In genomic region chr2:128967661-128968441, GRCm38 (mm10) we compare ENCODE assay signal across 8 mouse cellular contexts. TPM values are rescaled to one million over a fixed set of nuclear protein-coding genes. Genes with fewer than 3 reads are reported as not detected.
DNase-seq lines count a peak whose midpoint lies in the region; ATAC-seq and TF ChIP-seq lines count a peak whose summit lies in the region.

Gene Gm10762, minus strand, starts transcription at chr2:128967725.

- peak; percentile 79 for DNase-seq in B cell, adult 2 months
- DNase-seq in kidney, postnatal 0 days (ENCODE audit: low spot score): peak; percentile 87
- DNase-seq in liver, embryonic 13.5 days: peak; percentile 74
- peak; percentile 72 to 73 for DNase-seq in natural killer cell, adult 2 months (ENCODE audit: low spot score in 2 of 2)

- peak within 1 kb of the TSS; percentile 94 for H3K27ac ChIP-seq in bone marrow macrophage, adult 2 months (ENCODE audit: insufficient read depth, low read depth, low read length)
- H3K27ac ChIP-seq in heart, embryonic 12.5 days (ENCODE audit: poor library complexity, severe bottlenecking): peak within 1 kb of the TSS; percentile 100
- peak within 1 kb of the TSS; percentile 99 for H3K27ac ChIP-seq in kidney, postnatal 0 days
- peak within 1 kb of the TSS; percentile 99 for H3K27ac ChIP-seq in liver, embryonic 13.5 days
- peak within 1 kb of the TSS; percentile 100 for H3K27ac ChIP-seq in stomach, embryonic 14.5 days (ENCODE audit: low read length)

- no peak for TF ChIP-seq CTCF in bone marrow macrophage, adult 2 months (IDR thresholded peaks at IDR 0.05; ENCODE audit: low read depth, low read length)
- TF ChIP-seq CTCF in kidney, postnatal 0 days (IDR thresholded peaks at IDR 0.05; ENCODE audit: low read depth): no peak

- peak within 1 kb of the TSS; percentile 59 for H3K4me2 ChIP-seq in heart, embryonic 12.5 days
- H3K4me2 ChIP-seq in kidney, postnatal 0 days (ENCODE audit: low read length): peak within 1 kb of the TSS; percentile 50
- peak within 1 kb of the TSS; percentile 80 for H3K4me2 ChIP-seq in liver, embryonic 13.5 days
- peak within 1 kb of the TSS; percentile 47 for H3K4me2 ChIP-seq in stomach, embryonic 14.5 days (replicated peaks; ENCODE audit: low read depth, low read length)

- peak within 1 kb of the TSS; percentile 87 for H3K4me3 ChIP-seq in bone marrow macrophage, adult 2 months (ENCODE audit: insufficient read depth, low read length)
- H3K4me3 ChIP-seq in heart, embryonic 12.5 days: peak within 1 kb of the TSS; percentile 65
- peak within 1 kb of the TSS; percentile 70 for H3K4me3 ChIP-seq in kidney, postnatal 0 days (replicated peaks; ENCODE audit: low read depth, low read length)
- H3K4me3 ChIP-seq in liver, embryonic 13.5 days (replicated peaks): peak within 1 kb of the TSS; percentile 94
- H3K4me3 ChIP-seq in stomach, embryonic 14.5 days (ENCODE audit: low read depth, low read length): peak within 1 kb of the TSS; percentile 90

- ATAC-seq in erythroblast, adult 5-6 weeks (replicated peaks; ENCODE audit: low FRiP score, poor library complexity, severe bottlenecking): peak; percentile 54
- ATAC-seq in heart, embryonic 12.5 days (ENCODE audit: insufficient number of reproducible peaks, low FRiP score): peak; percentile 92
- ATAC-seq in kidney, postnatal 0 days (replicated peaks; ENCODE audit: low FRiP score, low read depth): peak; percentile 86
- ATAC-seq in liver, embryonic 13.5 days (ENCODE audit: low read depth): peak; percentile 78
- ATAC-seq in stomach, embryonic 14.5 days (ENCODE audit: insufficient number of reproducible peaks, insufficient read depth, low FRiP score, low read depth): peak; percentile 84

- no peaks in the 10 kb centered on the region for H3K36me3 ChIP-seq in heart, embryonic 12.5 days
- H3K36me3 ChIP-seq in kidney, postnatal 0 days (ENCODE audit: insufficient read depth, low read length): no peaks in the 10 kb centered on the region
- H3K36me3 ChIP-seq in liver, embryonic 13.5 days: no peaks in the 10 kb centered on the region
- no peaks in the 10 kb centered on the region for H3K36me3 ChIP-seq in stomach, embryonic 14.5 days (ENCODE audit: control insufficient read depth, insufficient read depth, low read length)

- peak within 1 kb of the TSS; percentile 94 for H3K9ac ChIP-seq in heart, embryonic 12.5 days
- H3K9ac ChIP-seq in kidney, postnatal 0 days (ENCODE audit: low read depth, low read length): peak within 1 kb of the TSS; percentile 94
- H3K9ac ChIP-seq in liver, embryonic 13.5 days: peak within 1 kb of the TSS; percentile 99
- peak within 1 kb of the TSS; percentile 100 for H3K9ac ChIP-seq in stomach, embryonic 14.5 days (replicated peaks; ENCODE audit: low read depth, low read length)

- TF ChIP-seq POLR2A in bone marrow macrophage, adult 2 months (IDR thresholded peaks at IDR 0.05; ENCODE audit: borderline replicate concordance, low read depth, low read length): no peak

- 2% methylated on average over 80 of the region's 80 CpGs for WGBS in heart, embryonic 12.5 days
- under 1% methylated on average over 79 of the region's 80 CpGs for WGBS in kidney, postnatal 0 days
- WGBS in liver, embryonic 13.5 days (ENCODE audit: insufficient replicate concordance): under 1% methylated on average over 60 of the region's 80 CpGs
- 1% methylated on average over 80 of the region's 80 CpGs for WGBS in stomach, embryonic 14.5 days

- H3K4me1 ChIP-seq in bone marrow macrophage, adult 2 months (ENCODE audit: control insufficient read depth, insufficient read depth, low read length): peaks cover 17% of the 10 kb centered on the region
- H3K4me1 ChIP-seq in heart, embryonic 12.5 days (replicated peaks): 0 out of 2 replicates have a peak, but pooled peaks cover 7% of the 10 kb centered on the region
- H3K4me1 ChIP-seq in kidney, postnatal 0 days (replicated peaks; ENCODE audit: insufficient read depth, low read length): peaks cover 8% of the 10 kb centered on the region; the same call in 1 of the 2 replicates
- peaks cover 14% of the 10 kb centered on the region for H3K4me1 ChIP-seq in liver, embryonic 13.5 days (replicated peaks)
- H3K4me1 ChIP-seq in stomach, embryonic 14.5 days (ENCODE audit: control insufficient read depth, insufficient read depth, low read length): peaks cover 7% of the 10 kb centered on the region; the same call in 1 of the 2 replicates

- H3K9me3 ChIP-seq in heart, embryonic 12.5 days (replicated peaks): no peaks in the 10 kb centered on the region
- H3K9me3 ChIP-seq in kidney, postnatal 0 days (replicated peaks; ENCODE audit: low read length): no peaks in the 10 kb centered on the region
- H3K9me3 ChIP-seq in liver, embryonic 13.5 days (replicated peaks): no peaks in the 10 kb centered on the region
- no peaks in the 10 kb centered on the region for H3K9me3 ChIP-seq in stomach, embryonic 14.5 days (ENCODE audit: control insufficient read depth, low read depth, low read length)

- H3K27me3 ChIP-seq in heart, embryonic 12.5 days (replicated peaks): no peaks in the 10 kb centered on the region
- H3K27me3 ChIP-seq in kidney, postnatal 0 days (ENCODE audit: insufficient read depth, low read length): no peaks in the 10 kb centered on the region
- no peaks in the 10 kb centered on the region for H3K27me3 ChIP-seq in liver, embryonic 13.5 days
- H3K27me3 ChIP-seq in stomach, embryonic 14.5 days (ENCODE audit: control insufficient read depth, insufficient read depth, low read length): no peaks in the 10 kb centered on the region

RNA-seq across cellular contexts. Expression of gene Gm10762, which starts in this region (rescaled TPM):
- polyA plus RNA-seq in bone marrow macrophage, adult 2 months (2012; ENCODE audit: insufficient read depth, insufficient read length, missing spikeins): 1.2 and 1.6 TPM in 2 replicates
- total RNA-seq in erythroblast, adult 5-6 weeks (2015; ENCODE audit: low replicate concordance): 1.5 TPM in 1 of 2 replicates, not detected in the other
- 1.4 TPM in 1 of 2 replicates, not detected in the other for total RNA-seq in erythroblast, adult 5-6 weeks (2017; ENCODE audit: low replicate concordance)
- 13.5 and 15.6 TPM in 2 replicates for polyA plus RNA-seq in heart, embryonic 12.5 days (2016; fragmentation: Nextera tagmentation; extraction: Ambion mirVana)
- polyA plus RNA-seq in kidney, postnatal 0 days (2015; fragmentation: Nextera tagmentation; extraction: Ambion mirVana): 19.8 and 26.5 TPM in 2 replicates
- 3.7 and 3.8 TPM in 2 replicates for polyA plus RNA-seq in liver, embryonic 13.5 days (2015; fragmentation: Nextera tagmentation; extraction: Ambion mirVana)
- polyA plus RNA-seq in stomach, embryonic 14.5 days (2014; fragmentation: Nextera tagmentation; extraction: Ambion mirVana): 15.6 and 18.1 TPM in 2 replicates

Comparison
In these comparisons a context has a peak if more than half of its experiments do, and no peak if none do; other contexts are left out.
1. Peak in every context shown above with its lines: DNase-seq, ATAC-seq, H3K4me3 ChIP-seq and H3K27ac ChIP-seq.